Mouse (Mus musculus) Muller cell, postnatal 12 days (primary cell): Measurements from ENCODE around the gene Mea1.

Source experiments
- DNase-seq: peaks from one replicate; pipeline ENCODE4 v3.0.0-alpha.2; 2015; ENCODE audit errors: inconsistent ontology term

The Mea1 gene

DNA sequence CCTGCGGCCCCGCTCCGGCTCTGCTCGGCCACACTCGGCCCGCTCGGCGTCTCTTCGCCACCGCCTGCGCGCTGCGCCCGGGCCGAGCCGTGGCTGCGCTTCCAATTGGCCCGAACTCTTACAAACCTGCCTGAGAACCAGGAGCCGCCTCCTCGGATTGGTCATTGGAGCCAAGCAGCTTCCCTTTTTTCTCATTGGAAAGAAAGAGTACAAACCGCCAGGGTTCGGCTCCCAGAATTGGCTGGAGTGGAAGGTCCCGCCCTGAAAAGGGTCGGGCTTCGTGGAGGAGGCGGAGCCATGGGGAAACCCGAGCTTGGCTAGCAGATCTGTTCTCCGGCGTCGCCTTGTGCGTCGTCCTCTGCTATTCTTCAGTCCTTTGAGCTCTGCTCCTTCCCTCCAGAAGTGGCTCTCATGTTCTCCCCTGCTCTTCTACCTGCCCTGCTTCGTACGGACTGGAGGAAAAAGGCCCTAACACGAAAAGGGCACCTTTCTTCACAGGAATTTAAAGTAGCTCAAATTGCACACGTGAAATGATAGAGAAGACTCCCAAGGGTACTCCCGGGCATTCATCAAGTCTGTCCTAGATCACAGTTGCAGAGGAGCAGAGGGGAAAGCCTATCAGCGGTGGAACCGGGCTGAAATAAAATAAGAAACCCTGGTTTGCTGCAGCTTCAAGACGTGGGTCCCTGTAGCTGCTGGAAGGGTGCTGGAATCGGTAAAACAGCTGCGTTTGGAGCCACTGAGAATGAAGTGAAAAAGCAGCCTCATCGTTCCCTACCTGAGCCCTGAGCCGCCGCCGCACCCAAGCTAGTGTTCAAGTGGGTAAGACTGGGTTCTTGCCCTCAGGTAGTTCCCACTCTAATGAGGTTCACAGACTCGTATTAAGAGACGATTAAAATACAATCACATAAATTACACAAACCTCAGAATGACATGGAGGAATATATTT is 26.6 kb downstream of the Mea1 start, which contains the start of gene Ppp2r5d:
TSS of gene Ppp2r5d (minus strand) at position 225 of the 949 bp plus-strand sequence.
- peak; percentile 99 for DNase-seq

DNA sequence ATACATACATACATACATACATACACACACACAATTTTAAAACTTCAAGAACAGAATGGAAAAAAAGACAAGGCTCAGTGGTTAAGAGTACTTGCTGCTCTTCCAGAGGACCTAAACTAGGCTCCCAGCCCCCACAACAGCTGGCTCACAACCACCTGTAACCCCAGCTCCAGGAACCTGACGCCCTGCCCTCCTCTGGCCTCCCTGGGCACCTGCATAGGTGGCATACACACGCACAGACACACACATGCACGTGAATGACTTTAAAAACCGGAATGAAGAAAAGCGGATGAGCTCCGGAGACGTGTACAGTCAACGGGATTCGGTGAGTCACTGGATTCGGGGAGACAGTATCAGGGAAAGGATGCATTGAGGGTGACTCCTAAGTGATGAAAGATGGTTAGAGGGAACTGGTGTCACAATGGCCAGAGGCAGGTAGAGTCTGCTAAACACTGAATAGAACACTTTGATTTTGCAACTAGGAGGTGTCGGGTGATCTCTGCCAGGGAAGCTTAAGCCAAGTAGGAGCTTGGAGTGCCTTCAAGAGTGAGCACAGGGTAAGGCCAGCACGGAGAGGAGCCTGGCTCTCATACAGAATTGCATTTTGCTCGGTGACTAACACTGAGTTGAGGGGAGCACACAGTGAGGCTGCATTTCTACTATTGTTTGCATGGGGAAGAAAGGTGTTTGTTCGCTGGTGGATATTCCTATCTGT is 27.9 kb downstream of the Mea1 start:
- DNase-seq: no peak

DNA sequence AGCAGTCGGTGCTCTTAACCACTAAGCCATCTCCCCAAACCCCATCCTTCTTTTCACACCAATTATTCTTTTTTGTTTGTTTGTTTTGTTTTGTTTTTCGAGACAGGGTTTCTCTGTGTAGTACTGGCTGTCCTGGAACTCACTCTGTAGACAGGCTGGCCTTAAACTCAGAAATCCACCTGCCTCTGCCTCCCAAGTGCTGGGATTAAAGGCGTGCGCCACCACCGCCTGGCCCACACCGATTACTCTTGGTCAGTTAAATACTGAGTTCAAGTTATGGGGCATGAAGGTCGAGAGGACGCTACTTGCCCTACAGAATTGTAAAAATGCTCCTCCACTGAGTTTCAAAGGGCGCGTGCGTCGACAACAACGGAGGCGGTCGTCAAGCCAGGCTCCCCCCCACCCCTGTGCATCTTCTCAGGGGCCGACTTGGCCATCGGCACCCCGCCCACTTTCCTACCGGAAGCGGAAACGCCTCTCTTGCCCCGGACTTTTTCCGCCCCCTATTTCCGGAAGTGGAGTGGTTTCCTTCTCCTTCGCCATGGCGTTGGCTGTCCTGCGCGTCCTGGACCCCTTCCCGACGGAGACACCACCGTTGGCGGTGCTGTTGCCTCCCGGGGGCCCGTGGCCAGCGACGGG is 32.5 kb downstream of the Mea1 start, which contains the start of gene Pex6:
TSS of gene Pex6 (plus strand) at position 505 of the 639 bp plus-strand sequence.
- DNase-seq: peak; percentile 94

DNA sequence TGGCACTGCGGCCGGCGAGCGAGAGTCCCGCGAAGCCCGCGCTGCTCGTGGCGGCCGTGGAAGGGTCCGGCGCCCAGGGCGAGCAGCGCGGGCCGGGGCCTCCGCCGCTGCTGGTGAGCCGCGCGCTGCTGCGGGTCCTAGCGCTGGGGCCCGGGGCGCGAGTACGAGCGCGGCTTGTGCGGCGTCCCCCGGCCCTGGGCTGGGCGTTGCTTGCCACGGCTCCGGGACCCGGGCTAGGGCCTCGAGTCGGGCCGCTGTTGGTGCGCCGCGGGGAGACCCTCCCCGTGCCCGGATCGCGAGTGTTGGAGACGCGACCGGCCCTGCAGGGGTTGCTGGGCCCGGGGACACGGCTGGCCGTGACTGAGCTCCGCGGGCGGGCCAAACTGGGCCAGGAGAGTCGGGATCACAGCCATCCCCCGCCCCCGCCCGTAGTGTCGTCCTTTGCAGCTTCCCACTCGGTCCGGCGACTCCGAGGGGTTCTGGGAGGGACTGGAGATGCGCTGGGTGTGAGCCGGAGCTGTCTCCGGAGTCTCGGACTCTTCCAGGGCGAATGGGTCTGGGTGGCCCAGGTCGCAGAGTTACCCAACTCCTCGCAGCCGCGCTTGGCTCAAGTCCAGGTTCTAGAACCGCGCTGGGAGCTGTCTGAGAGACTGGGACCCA is 33.1 kb downstream of the Mea1 start:
- DNase-seq: peak; percentile 67

DNA sequence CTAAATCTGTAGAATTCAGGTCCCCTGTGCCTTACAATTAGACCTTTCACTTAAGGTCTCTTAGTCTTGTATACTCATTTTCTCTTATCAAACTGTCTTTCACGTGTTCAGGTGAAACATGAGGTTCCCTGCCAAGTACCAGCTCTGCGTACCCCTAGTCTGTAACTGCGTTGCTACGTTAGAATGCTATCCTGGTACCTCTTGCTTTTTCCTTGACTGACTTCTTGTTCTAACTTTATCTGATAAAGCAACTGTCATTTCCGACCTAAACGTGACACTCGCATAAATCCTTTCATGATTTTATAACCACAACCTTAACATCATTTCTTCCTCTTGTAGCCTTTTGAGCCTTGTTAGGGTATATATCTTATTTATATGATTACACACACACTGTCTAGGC is 33.8 kb downstream of the Mea1 start:
- DNase-seq: no peak

DNA sequence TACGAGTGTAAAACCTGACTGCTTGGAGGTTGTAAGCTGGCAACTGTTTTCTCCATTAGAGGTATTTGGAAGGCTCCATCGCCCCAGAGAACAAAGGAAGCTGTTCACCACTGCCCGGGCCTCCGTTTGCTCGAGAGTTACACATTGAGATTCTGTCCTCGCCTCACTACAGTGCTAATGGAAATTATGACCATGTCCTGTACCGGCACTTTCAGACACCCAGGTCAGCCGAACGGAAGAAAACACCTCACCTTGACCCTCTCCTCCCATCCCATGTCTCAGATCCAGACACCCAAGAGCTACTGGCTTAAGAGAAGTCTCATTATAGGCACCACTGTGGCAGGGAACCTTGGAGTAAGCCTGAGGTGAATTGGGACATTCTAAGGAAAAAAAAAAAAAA is 35.3 kb downstream of the Mea1 start:
- DNase-seq: no peak

DNA sequence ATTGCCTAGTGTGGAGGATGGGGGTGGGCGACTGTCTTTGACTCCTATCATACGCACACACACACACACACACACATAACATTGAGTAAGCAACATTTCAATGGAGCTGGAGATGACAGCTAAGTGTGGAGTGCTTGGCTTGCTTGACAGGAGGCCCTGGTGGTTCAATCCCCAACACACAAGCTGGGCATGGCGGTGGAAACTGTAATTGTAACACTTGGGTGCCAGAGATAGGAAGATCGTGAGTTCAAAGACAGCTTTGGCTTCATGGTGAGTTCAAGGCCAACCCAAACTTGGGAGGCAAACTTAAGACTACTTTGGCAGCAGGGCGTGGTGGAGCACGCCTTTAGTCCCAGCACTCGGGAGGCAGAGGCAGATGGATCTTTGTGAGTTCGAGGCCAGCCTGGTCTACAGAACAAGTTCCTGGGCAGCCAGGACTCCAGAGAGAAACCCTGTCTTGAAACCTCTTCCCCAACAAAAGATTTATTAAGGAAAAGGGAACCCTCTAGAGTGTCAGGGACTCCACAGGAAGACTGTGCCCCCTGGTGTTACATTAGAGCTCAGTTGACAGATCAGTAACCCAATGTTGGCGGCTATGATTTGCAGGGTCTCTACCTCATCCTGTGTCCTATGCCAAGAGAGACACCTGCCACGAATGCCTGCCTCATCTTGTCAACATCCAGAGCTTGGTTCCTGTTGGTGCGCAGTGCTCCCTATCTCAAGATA is 36.3 kb downstream of the Mea1 start:
- no peak for DNase-seq

DNA sequence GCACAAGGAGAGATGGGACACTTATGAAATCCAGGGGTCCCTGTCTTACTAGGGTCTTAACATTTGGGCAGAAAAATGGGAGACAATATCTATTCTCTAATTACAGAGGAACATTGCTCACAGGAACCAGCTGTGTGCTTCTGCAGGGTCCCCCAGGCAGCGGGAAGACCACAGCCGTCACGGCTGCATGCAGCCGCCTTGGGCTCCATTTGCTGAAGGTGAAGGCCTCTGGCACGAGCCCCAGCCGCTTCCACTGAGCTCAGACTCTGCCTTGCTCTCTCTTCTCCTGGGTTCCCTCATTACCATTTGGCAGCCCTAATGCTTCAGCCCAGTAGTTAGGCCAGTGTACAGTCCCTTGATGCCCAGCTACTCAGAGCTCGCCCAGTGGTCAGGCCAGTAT is 42.5 kb downstream of the Mea1 start:
- DNase-seq: no peak

DNA sequence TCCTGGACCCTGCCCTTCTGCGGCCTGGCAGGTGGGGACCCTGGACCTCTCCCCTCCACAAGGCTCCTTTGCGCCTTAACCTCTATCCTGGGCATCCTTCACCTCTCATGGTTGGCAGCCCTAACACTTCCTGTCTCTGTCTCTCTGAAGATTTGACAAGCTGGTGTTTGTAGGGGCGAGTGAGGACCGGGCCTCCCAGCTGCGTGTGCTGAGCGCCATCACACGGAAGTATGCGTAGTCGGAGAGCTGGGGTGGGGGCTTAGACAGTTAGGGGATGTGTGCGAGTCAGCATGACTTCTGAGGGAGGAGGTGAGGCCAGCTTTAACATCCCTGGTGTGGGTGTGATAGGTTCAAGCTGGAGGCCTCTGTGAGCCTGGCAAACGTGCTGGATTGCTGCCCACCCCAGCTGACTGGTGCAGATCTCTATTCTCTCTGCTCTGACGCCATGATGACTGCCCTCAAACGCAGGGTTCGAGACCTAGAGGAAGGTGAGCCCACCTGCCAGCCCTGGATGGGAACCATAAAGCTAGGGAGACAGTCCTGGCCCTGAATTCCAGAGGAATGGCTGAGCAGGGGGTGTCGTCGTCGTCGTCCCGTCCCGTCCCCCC is 46.0 kb downstream of the Mea1 start:
- no peak for DNase-seq

DNA sequence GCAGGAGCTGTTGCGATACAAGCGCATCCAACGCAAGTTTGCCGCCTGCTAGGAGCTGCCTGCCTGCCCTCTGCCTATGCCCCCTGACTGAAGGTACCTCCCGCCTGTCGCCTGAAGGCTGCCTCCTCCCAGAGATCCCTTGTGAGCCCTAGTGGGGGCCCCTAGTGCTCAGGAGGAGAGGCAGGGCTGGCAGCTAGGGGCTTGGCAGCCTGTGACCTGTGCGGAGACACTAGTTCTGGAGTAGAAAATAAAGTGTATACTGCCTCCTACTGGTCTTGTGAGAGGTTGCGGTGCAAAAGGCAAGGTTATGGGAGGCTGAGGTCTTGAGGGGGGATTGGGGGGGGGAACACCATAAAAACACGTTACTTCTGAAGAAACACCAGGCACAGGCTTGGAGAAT is 46.7 kb downstream of the Mea1 start:
- peak; percentile 32 for DNase-seq

DNA sequence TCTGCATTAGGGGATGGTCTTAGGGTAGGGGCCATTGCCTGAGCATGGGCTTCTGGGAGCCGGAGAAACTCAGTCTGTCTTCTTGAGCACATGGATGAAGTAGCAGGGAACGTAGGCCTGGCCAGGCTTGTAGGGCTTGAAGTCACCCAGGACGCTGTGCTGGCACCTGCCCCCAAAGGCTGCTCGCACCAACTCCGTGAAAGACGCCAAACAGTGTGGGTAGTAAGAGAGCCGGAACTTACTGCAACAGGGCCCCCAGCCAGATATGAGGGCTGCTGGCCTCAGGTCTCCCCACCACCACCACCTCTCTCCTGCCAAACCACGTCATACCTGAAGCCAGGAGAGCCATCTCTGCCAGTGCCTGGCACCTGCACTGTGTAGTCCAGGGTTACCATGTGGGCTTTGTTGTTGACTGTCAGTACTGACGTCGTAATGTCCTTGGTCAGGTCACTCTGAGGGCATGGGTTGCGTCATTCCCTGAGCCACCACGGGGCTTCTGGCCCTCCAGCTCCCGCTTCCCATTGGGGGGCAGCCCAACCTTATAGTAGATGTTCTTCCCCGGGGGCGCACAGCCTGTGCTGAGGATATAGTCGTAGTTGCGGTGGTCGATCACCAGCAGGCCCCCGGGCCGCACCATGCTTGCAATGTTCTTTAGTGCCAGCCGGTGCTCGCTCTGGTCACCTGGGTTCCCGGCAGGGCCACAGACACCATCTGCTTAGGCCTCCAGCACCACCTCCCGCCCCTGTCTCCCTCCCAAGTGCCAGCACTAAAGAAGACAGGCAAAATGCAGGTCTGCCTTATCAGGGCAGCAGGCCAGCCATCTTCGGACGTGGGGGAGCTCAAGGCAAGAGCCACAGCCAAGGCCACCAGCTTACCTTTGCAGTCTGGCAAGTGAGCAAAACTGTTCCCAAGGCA is 47.4 kb downstream of the Mea1 start:
- DNase-seq: no peak

DNA sequence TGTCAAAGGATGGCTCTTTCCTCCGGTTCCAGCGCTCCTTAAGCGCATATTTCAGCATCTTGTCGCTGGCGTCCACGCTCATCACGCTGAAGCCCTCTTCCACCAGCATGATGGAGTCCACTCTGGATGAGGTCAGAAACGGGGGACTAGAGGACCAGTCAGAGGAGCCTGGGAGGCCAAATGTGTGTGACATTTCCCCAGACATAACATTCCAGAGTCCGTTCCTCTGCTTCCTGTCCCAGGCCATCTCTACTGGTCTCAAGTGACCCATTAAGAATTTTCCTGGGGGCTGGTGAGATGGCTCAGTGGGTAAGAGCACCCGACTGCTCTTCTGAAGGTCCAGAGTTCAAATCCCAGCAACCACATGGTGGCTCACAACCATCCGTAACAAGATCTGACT is 48.7 kb downstream of the Mea1 start:
- no peak for DNase-seq

DNA sequence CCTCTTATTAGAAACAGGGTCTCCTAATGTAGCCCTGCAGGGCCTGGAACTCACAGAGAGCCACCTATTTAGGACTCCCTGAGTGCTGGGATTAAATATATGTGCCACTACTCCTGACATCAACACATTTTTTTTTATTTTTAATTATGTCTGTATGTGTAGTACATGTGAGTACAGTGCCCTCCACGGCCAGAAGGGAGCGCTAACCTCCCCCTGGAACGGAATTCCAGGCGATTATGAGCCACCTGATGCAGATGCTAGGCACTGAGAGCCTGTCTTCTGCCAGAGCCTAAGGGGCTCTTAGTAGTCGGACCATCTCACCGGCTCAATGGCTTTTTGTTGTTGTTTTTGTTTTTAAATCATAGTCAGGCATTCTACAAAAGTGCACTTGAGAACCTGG is 49.4 kb downstream of the Mea1 start:
- DNase-seq: no peak

DNA sequence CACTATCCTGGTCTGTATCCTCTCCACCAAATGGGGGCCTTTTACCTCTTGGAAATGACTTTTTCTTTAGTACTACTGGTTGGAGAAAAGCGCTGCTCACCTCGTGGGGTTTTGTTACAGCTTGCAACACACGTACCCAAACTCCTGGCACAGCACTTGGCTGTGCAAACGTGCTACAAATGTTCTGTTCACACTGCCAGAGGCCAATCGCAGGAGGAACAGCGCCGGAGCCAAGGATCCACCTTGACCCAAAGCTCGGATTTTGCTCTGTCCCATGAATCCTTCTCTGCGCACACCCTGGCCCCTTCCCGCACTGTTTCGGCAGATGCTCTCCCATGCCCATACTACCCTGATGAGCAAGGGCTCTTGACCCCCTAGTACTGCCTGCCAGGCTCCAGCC is 49.9 kb downstream of the Mea1 start:
- DNase-seq: no peak

DNA sequence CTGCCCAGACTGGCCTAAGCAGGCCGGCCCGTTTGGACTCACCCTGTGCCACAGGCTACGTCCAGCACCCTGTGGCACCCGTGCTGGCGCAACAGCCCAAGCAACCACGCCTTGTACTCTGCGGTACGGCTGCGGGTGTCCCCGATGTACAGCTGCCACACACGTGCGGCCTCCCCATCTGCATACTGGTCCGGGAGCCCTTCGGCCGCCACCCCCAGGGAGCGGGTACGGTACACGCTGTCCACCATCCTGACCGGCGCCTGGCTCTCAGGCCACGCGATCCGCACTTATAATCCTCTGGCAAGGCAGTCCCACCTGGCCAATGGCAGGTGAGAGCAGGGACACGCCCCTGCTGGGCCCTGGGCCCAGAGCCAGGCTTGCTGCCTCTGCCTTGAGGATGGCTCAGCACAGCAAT is 50.3 kb downstream of the Mea1 start, which contains the start of gene Gnmt:
TSS of gene Gnmt (minus strand) at position 265 of the 415 bp plus-strand sequence.
- no peak for DNase-seq
